Mouse (Mus musculus) MN1 (cell line): ENCODE data around the gene Gm8882.
"Not testable (repeated sequence)": the region's sequence is repeated elsewhere in the genome, so short reads cannot be mapped to it uniquely, and the experiment has no call there.

Experiments
- DNase-seq: peaks from one replicate; pipeline ENCODE4 v3.0.0-alpha.2; 2016; ENCODE audit warnings: low spot score

The Gm8882 gene

GRCm38 (mm10) chr6:132364034-132364433, at the start of gene Gm8882:
Gm8882 (minus strand) TSS chr6:132364134.
- DNase-seq: not testable (repeated sequence)

DNA sequence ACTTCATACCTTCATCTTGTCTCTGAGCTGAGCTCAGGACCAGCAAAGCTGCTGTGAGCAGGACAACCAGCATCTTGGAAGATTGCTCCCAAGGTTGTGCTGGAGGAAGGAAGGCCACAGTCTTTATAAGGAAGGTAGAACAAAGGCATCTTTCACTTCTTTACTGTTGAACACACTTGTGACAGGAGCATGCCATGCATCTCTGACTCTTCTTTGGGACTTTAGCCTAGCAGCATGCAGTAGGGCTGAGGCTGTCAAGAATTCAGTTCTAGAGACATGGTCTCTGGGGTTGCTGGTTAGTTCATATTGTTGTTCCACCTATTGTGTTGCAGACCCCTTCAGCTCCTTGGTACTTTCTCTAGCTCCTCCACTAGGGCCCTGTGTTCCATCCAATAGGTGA, 49.3 kb downstream of the Gm8882 start, which contains the start of gene Prpmp5:
TSS of gene Prpmp5 (minus strand) at position 101 of the 400 bp plus-strand sequence.
- not testable (repeated sequence) for DNase-seq
